Mouse (Mus musculus): ENCODE results near the gene Adprhl1. TPM values are rescaled to one million over a fixed set of nuclear protein-coding genes. Genes with fewer than 3 reads are reported as not detected.

Gene Adprhl1
- polyA plus RNA-seq, 2 experiments: not detected

GRCm38 (mm10) chr8:13179482-13179881 is 74.5 kb downstream of the Adprhl1 start:
- peaks cover 0 to 5% of the 10 kb centered on the region in 2 experiments; a peak in 1 of 4 replicates for H3K4me1 ChIP-seq (replicated peaks; ENCODE audit: control insufficient read depth in 2 of 2, insufficient read depth in 2 of 2, low read length in 1 of 2)
- no peak for ATAC-seq (ENCODE audit: insufficient read depth)
- no peak overlapping the region for H3K9ac ChIP-seq (replicated peaks)
- DNase-seq (ENCODE audit: low read depth in 3 of 3, low spot score in 3 of 3): no peak
- WGBS (ENCODE audit: insufficient replicate concordance): 71% methylated on average over 6 of the region's 6 CpGs
- H3K27ac ChIP-seq: no peak overlapping the region
- no peaks in the 10 kb centered on the region for H3K9me3 ChIP-seq (ENCODE audit: control insufficient read depth, low read length)
- TF ChIP-seq CTCF (IDR thresholded peaks at IDR 0.05; ENCODE audit: low read depth) (no peak), EP300 (IDR thresholded peaks at IDR 0.05; ENCODE audit: low read depth) (no peak)
- H3K4me2 ChIP-seq (ENCODE audit: low read depth): no peak overlapping the region
- H3K4me3 ChIP-seq (ENCODE audit: insufficient read depth in 1 of 2, low read depth in 2 of 2, low read length in 2 of 2): no peak overlapping the region
- H3K36me3 ChIP-seq (replicated peaks; ENCODE audit: control insufficient read depth, insufficient read depth, low read depth): peaks cover 26% of the 10 kb centered on the region
- H3K27me3 ChIP-seq (ENCODE audit: control insufficient read depth, insufficient read depth, low read length): no peaks in the 10 kb centered on the region

- no peak for TF ChIP-seq EP300 (IDR thresholded peaks at IDR 0.05; ENCODE audit: low read depth)
- no peak for TF ChIP-seq CTCF (IDR thresholded peaks at IDR 0.05; ENCODE audit: low read depth)
- peaks cover 39% of the 10 kb centered on the region for H3K36me3 ChIP-seq (replicated peaks; ENCODE audit: control insufficient read depth, insufficient read depth, low read depth)
- no peak overlapping the region for H3K4me2 ChIP-seq (ENCODE audit: low read depth)
- H3K27me3 ChIP-seq (ENCODE audit: control insufficient read depth, insufficient read depth, low read length): no peaks in the 10 kb centered on the region
- H3K4me1 ChIP-seq (replicated peaks; ENCODE audit: control insufficient read depth in 2 of 2, insufficient read depth in 2 of 2, low read length in 1 of 2): peaks cover 0 to 5% of the 10 kb centered on the region in 2 experiments; a peak in 1 of 4 replicates
- no peak overlapping the region for H3K9ac ChIP-seq (replicated peaks)
- H3K9me3 ChIP-seq (ENCODE audit: control insufficient read depth, low read length): no peaks in the 10 kb centered on the region
- no peak for DNase-seq (ENCODE audit: low read depth in 3 of 3, low spot score in 3 of 3)
- H3K27ac ChIP-seq: no peak overlapping the region
- no peak for ATAC-seq (ENCODE audit: insufficient read depth)
- 75% methylated on average over 5 of the region's 5 CpGs for WGBS (ENCODE audit: insufficient replicate concordance)
- H3K4me3 ChIP-seq (ENCODE audit: insufficient read depth in 1 of 2, low read depth in 2 of 2, low read length in 2 of 2): no peak overlapping the region
Observed at GRCm38 (mm10) chr8:13178137-13178536, 75.8 kb downstream of the Adprhl1 start.

GRCm38 (mm10) chr8:13177173-13177852 is 76.6 kb downstream of the Adprhl1 start:
- DNase-seq (ENCODE audit: low read depth in 3 of 3, low spot score in 3 of 3) (no peak), ATAC-seq (ENCODE audit: insufficient read depth) (no peak)
- Histone ChIP-seq H3K9me3 (ENCODE audit: control insufficient read depth, low read length) (no peaks in the 10 kb centered on the region), H3K27ac (no peak overlapping the region), H3K4me1 (replicated peaks; ENCODE audit: control insufficient read depth in 2 of 2, insufficient read depth in 2 of 2, low read length in 1 of 2) (peaks cover 0 to 5% of the 10 kb centered on the region in 2 experiments; a peak in 1 of 4 replicates), H3K9ac (replicated peaks) (no peak overlapping the region), H3K27me3 (ENCODE audit: control insufficient read depth, insufficient read depth, low read length) (no peaks in the 10 kb centered on the region), H3K4me3 (ENCODE audit: insufficient read depth in 1 of 2, low read depth in 2 of 2, low read length in 2 of 2) (no peak overlapping the region), H3K36me3 (replicated peaks; ENCODE audit: control insufficient read depth, insufficient read depth, low read depth) (peaks cover 47% of the 10 kb centered on the region), H3K4me2 (ENCODE audit: low read depth) (no peak overlapping the region)
- TF ChIP-seq CTCF (IDR thresholded peaks at IDR 0.05; ENCODE audit: low read depth): no peak
- TF ChIP-seq EP300 (IDR thresholded peaks at IDR 0.05; ENCODE audit: low read depth): no peak
- WGBS (ENCODE audit: insufficient replicate concordance): 79% methylated on average over 7 of the region's 7 CpGs

GRCm38 (mm10) chr8:13175650-13176049 is 78.3 kb downstream of the Adprhl1 start:
- Histone ChIP-seq H3K9me3 (ENCODE audit: control insufficient read depth, low read length) (no peaks in the 10 kb centered on the region), H3K36me3 (replicated peaks; ENCODE audit: control insufficient read depth, insufficient read depth, low read depth) (peaks cover 60% of the 10 kb centered on the region), H3K9ac (replicated peaks) (no peak overlapping the region), H3K27ac (no peak overlapping the region), H3K4me2 (ENCODE audit: low read depth) (no peak overlapping the region), H3K4me3 (ENCODE audit: insufficient read depth in 1 of 2, low read depth in 2 of 2, low read length in 2 of 2) (no peak overlapping the region), H3K27me3 (ENCODE audit: control insufficient read depth, insufficient read depth, low read length) (no peaks in the 10 kb centered on the region), H3K4me1 (replicated peaks; ENCODE audit: control insufficient read depth in 2 of 2, insufficient read depth in 2 of 2, low read length in 1 of 2) (no peaks in the 10 kb centered on the region)
- no peak for DNase-seq (ENCODE audit: low read depth in 3 of 3, low spot score in 3 of 3)
- ATAC-seq (ENCODE audit: insufficient read depth): no peak
- 76% methylated on average over 1 of the region's 1 CpGs for WGBS (ENCODE audit: insufficient replicate concordance)
- no peak for TF ChIP-seq CTCF (IDR thresholded peaks at IDR 0.05; ENCODE audit: low read depth)
- TF ChIP-seq EP300 (IDR thresholded peaks at IDR 0.05; ENCODE audit: low read depth): no peak

- H3K4me1 ChIP-seq (replicated peaks; ENCODE audit: control insufficient read depth in 2 of 2, insufficient read depth in 2 of 2, low read length in 1 of 2): no peaks in the 10 kb centered on the region
- H3K27me3 ChIP-seq (ENCODE audit: control insufficient read depth, insufficient read depth, low read length): no peaks in the 10 kb centered on the region
- no peak for TF ChIP-seq CTCF (IDR thresholded peaks at IDR 0.05; ENCODE audit: low read depth)
- TF ChIP-seq EP300 (IDR thresholded peaks at IDR 0.05; ENCODE audit: low read depth): no peak
- WGBS (ENCODE audit: insufficient replicate concordance): 70% methylated on average over 4 of the region's 4 CpGs
- no peak overlapping the region for H3K9ac ChIP-seq (replicated peaks)
- no peaks in the 10 kb centered on the region for H3K9me3 ChIP-seq (ENCODE audit: control insufficient read depth, low read length)
- peaks cover 65% of the 10 kb centered on the region for H3K36me3 ChIP-seq (replicated peaks; ENCODE audit: control insufficient read depth, insufficient read depth, low read depth)
- H3K4me2 ChIP-seq (ENCODE audit: low read depth): no peak overlapping the region
- DNase-seq (ENCODE audit: low read depth in 3 of 3, low spot score in 3 of 3) (no peak), ATAC-seq (ENCODE audit: insufficient read depth) (no peak)
- no peak overlapping the region for H3K4me3 ChIP-seq (ENCODE audit: insufficient read depth in 1 of 2, low read depth in 2 of 2, low read length in 2 of 2)
- H3K27ac ChIP-seq: no peak overlapping the region
Observed at GRCm38 (mm10) chr8:13174811-13175210, 79.2 kb downstream of the Adprhl1 start.

Data from liver, embryonic 14.5 days (tissue).